Mouse (Mus musculus) forebrain, postnatal 0 days (tissue): ENCODE measurements around the gene Map3k1. TPM values are rescaled to one million over a fixed set of nuclear protein-coding genes. Genes with fewer than 3 reads are reported as not detected.
A peak's percentile ranks its signal among the peaks of the same experiment; 100 is the strongest.

Experiments used
- ATAC-seq: fragments of 200-750 bp; cut with Nextera tagmentation; 2 replicates; pipeline ENCODE4 v1.8.0; 2017; ENCODE audit warnings: mild to moderate bottlenecking, moderate library complexity
- DNase-seq: peaks from one replicate; pipeline ENCODE4 v3.0.0-alpha.2; 2015
- H3K27ac ChIP-seq: fragments of 300-500 bp; sonication (generic); 2 replicates; pipeline ENCODE4 v1.5.1; 2014; ENCODE audit warnings: low read depth, mild to moderate bottlenecking, antibody characterized with exemption, low read length, moderate library complexity, mixed read lengths
- H3K27me3 ChIP-seq: fragments of 300-500 bp; sonication (generic); 2 replicates; pipeline ENCODE4 v1.6.1; 2014; ENCODE audit warnings: mild to moderate bottlenecking, low read length, mixed read lengths; ENCODE audit not compliant: insufficient read depth
- H3K36me3 ChIP-seq: fragments of 300-500 bp; sonication (generic); 2 replicates; pipeline ENCODE4 v1.6.1; 2014; ENCODE audit warnings: mild to moderate bottlenecking, moderate library complexity; ENCODE audit not compliant: insufficient read depth
- H3K4me1 ChIP-seq: fragments of 300-500 bp; sonication (generic); 2 replicates; pipeline ENCODE4 v1.6.1; 2014; ENCODE audit warnings: antibody characterized with exemption; ENCODE audit not compliant: insufficient read depth
- H3K4me2 ChIP-seq: fragments of 300-500 bp; sonication (generic); 2 replicates; pipeline ENCODE4 v1.6.1; 2014; ENCODE audit warnings: low read depth, mild to moderate bottlenecking, moderate library complexity
- H3K4me3 ChIP-seq: fragments of 300-500 bp; sonication (generic); 2 replicates; pipeline ENCODE4 v1.5.1; 2014; ENCODE audit warnings: low read depth, low read length, mixed read lengths
- H3K9ac ChIP-seq: fragments of 300-500 bp; sonication (generic); 2 replicates; pipeline ENCODE4 v1.6.1; 2014; ENCODE audit warnings: mild to moderate bottlenecking
- H3K9me3 ChIP-seq: fragments of 300-500 bp; sonication (generic); 2 replicates; pipeline ENCODE4 v1.6.1; 2016; ENCODE audit warnings: low read length
- CTCF ChIP-seq: sonication (generic); IDR thresholded peaks from 2 replicates; pipeline ENCODE4 v1.5.1; 2016; ENCODE audit warnings: antibody characterized with exemption, control low read depth, low read depth
- WGBS: fragments of 180-500 bp; shearing (Covaris S2); extraction: QIAGEN DNeasy Blood & Tissue Kit; methylation state at CpG from one replicate; pipeline ENCODE4 v1.1.7; 2014; 5-methylcytosine and 5-hydroxymethylcytosine counted together
- polyA plus RNA-seq: library from polyadenylated mRNA; unstranded; fragments of >200 nt; fragmentation: Nextera tagmentation; extraction: Ambion mirVana; gene quantifications from 2 replicates; pipeline ENCODE4 v1.2.1, GENCODE M21; 2015
- total RNA-seq: library from RNA; depleted of rRNA; stranded (reverse); fragments of >200 nt; gene quantifications from 2 replicates; pipeline ENCODE4 v1.2.3, GENCODE M21; 2014

Gene Map3k1
- total and polyA plus RNA-seq, 2 experiments from 2014 or later = 7.0 to 18.9 TPM

DNA sequence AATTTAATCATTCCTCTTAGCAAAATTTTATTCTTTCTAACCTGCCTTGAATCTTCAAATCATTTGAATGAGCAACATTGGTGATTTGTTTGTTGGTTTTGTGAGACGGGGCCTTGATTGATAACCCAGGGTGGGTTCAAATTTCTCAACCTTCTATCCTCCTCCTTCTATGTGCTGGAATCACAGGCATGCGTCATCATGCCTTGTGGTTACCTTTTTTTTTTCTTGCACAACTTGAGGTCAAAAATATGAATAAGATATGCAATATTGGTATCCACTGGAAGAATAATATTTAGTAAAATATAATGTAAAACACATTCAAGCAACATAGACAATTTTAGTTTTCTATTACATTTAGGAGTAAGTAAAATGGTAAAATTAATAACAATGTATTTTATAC is 3.9 kb upstream of the Map3k1 start:
- Histone ChIP-seq H3K4me3 (no peak overlapping the region), H3K9ac (no peak overlapping the region), H3K27ac (no peak overlapping the region), H3K36me3 (no peaks in the 10 kb centered on the region), H3K4me1 (no peaks in the 10 kb centered on the region), H3K9me3 (no peaks in the 10 kb centered on the region), H3K27me3 (0 out of 2 replicates have a peak, but pooled peaks cover 5% of the 10 kb centered on the region), H3K4me2 (no peak overlapping the region)
- no peak for TF ChIP-seq CTCF
- DNase-seq = no peak
- no peak for ATAC-seq
- WGBS = 96% methylated on average over 2 of the region's 2 CpGs

DNA sequence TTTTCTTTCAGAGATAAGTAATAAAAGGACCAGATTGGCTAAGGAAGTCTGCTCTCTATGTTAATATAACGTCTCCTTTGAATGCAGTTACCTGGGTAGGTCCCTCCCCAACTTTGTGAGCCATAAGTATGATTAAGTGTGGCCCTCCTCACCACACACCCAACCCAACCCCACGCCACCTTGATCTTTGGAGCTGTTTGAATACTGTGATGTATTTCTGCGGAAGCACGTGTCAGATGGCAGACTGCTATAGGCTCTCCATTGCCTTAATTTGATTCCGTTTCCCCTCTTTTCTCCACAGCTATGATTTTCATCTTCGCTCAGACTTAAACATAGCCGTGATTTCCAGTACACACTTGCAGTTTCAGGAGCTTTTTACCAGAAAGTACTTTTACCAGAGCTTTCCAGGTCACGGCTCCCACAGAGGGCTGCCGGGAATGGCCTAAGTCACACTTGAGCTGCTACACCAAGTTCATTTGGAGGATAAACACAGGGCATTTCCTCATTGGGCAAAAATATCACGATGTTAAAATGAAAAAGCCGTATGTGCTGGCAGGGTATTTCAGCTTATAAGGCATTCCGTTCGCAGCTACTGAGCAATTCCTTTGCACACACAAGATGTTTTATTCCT is 2.3 kb upstream of the Map3k1 start:
- WGBS = 87% methylated on average over 13 of the region's 13 CpGs

DNA sequence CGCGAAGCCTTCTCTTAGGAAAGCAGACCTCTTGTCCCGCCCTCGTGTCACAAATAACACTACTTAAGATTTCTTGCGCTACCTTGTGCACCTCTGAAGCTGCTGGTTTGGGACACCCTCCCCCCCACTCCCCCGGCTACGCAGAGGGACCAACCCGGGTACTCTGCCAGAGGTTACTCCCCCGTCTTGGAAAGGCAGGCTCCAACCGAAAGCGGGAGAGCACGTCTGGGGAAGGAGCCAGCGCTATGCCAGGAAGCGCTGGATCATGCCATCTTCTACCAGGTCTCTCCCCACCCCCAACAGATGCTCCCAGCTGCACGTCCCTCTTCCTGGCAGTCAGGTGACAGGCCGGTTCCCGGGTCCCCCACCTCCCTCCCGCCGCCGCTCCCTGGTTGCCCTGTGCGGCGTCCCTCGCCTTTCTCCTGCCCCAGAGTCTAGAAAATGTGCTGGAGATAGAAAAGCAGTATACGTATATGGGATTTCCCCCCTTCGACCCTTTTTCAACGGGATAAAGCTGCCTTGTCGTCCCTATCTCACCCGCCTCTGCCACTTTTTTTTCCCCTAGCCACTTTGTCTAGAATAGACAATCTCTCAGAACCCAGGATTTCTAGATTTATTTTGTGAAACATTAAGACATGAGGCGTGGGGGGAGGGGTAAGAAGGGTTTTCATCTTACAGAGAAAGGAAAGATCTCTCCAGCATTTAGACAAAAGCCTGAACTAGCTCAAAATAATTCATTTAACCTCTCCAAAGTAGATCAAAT is 854 bp upstream of the Map3k1 start:
- peak; percentile 64 for DNase-seq
- Histone ChIP-seq H3K4me2 (peak overlapping the region; percentile 84), H3K27me3 (0 out of 2 replicates have a peak, but pooled peaks cover 5% of the 10 kb centered on the region), H3K27ac (peak overlapping the region; percentile 93), H3K4me3 (peak overlapping the region; percentile 88), H3K9me3 (no peaks in the 10 kb centered on the region), H3K9ac (peak overlapping the region; percentile 71), H3K4me1 (no peaks in the 10 kb centered on the region), H3K36me3 (no peaks in the 10 kb centered on the region)
- 3% methylated on average over 29 of the region's 29 CpGs for WGBS
- ATAC-seq = peak; percentile 61
- no peak for TF ChIP-seq CTCF

More for the DNA sequence above, 2.3 kb upstream of the Map3k1 start:
- no peak overlapping the region for H3K27ac ChIP-seq
- DNase-seq (no peak), ATAC-seq (no peak)
- H3K4me3 ChIP-seq = no peak overlapping the region
- H3K4me2 ChIP-seq = no peak overlapping the region
- 0 out of 2 replicates have a peak, but pooled peaks cover 5% of the 10 kb centered on the region for H3K27me3 ChIP-seq
- H3K4me1 ChIP-seq = no peaks in the 10 kb centered on the region
- H3K9ac ChIP-seq = no peak overlapping the region
- no peaks in the 10 kb centered on the region for H3K36me3 ChIP-seq
- no peaks in the 10 kb centered on the region for H3K9me3 ChIP-seq
- TF ChIP-seq CTCF = no peak

DNA sequence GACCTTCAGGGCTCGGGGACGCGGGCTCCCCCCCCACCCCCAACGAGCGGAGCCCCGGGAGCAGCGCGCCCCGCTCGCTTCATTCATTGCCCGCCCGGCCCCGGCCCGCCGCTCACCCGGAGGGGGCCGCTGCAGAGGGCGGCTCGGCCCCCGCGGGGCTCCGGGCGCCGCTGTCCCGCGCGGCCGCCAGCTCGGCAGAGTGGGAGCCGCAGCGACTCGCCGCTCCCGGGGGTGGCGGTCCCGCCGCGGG is 481 bp downstream of the Map3k1 start:
- Histone ChIP-seq H3K27me3 (0 out of 2 replicates have a peak, but pooled peaks cover 5% of the 10 kb centered on the region), H3K4me1 (no peaks in the 10 kb centered on the region), H3K27ac (peak overlapping the region; percentile 93), H3K9me3 (no peaks in the 10 kb centered on the region), H3K9ac (peak overlapping the region; percentile 71), H3K4me2 (peak overlapping the region; percentile 84), H3K36me3 (no peaks in the 10 kb centered on the region), H3K4me3 (peak overlapping the region; percentile 88)
- DNase-seq (no peak), ATAC-seq (peak; percentile 58)
- 0% methylated on average over 23 of the region's 38 CpGs for WGBS
- no peak for TF ChIP-seq CTCF

DNA sequence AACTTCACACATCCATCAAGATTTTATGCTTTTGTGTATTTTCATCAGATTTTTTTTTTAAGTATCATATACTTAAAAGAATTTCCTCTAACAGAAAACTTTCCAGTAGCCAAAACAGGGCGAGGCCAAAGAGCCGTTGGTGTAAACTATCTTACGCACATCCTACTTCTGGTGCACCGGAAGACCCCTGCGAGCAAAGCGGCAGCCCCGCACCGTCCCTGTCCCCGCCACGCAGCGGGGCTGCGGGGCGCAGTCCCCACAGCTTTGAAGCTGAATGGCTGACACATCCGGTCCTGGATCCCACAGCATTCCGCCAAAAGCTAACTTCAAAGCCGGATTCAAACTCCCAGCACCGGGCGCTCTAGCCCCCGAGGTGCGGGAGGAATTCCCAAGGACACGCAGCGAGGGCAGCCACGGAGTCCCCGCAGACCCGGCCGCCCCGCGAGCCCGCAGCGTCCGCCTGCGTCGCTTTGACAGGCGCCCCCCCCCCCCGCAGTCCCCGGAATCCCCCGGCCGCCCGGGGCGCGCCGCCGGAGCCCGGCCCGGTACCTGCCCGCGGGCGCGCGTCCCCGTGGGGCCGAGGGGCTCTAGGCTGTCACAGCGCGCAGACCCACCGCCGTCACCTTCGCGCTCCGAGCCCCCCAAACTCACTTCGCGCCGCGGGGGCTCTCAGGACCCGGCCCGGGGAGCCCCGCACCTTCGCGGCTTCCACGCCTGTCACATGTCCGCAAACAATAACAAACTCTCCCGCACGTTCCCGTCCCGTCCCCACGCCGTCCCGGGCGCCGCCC is 1.0 kb downstream of the Map3k1 start:
- H3K9ac ChIP-seq = peak overlapping the region; percentile 71
- ATAC-seq (no peak; the same call in 1 of the 2 replicates), DNase-seq (peak; percentile 35)
- 0 out of 2 replicates have a peak, but pooled peaks cover 5% of the 10 kb centered on the region for H3K27me3 ChIP-seq
- peak overlapping the region; percentile 84 for H3K4me2 ChIP-seq
- no peak for TF ChIP-seq CTCF
- no peaks in the 10 kb centered on the region for H3K36me3 ChIP-seq
- no peaks in the 10 kb centered on the region for H3K9me3 ChIP-seq
- H3K4me3 ChIP-seq = peak overlapping the region; percentile 88
- WGBS = 2% methylated on average over 66 of the region's 79 CpGs
- H3K27ac ChIP-seq = peak overlapping the region; percentile 93
- no peaks in the 10 kb centered on the region for H3K4me1 ChIP-seq

DNA sequence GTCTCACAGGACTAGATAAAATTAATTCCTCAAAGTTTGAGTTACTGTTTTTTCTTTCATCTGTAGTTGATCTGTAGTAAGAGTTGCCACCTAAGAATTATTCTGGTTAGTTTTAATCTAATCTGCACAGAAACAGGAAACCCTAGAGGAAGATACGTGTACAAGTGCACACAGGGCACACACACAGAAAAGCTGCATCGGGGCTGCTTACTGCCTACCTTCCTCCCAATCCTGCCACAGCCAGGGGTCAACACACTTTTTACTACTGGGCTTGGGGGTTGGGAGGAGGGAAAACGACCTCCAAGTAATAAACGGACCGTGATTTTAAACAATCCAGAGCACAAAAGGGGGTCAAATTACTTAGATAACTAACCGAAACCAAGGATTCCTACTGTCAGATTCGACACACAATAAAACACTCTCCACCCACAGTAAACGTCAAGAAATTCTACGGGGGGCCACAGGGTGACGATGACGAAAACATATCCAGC is 1.6 kb downstream of the Map3k1 start:
- TF ChIP-seq CTCF = no peak
- WGBS = 1% methylated on average over 11 of the region's 11 CpGs
- DNase-seq = no peak
- Histone ChIP-seq H3K27ac (0 out of 2 replicates have a peak overlapping the region, but pooled peaks have one; percentile 29), H3K4me1 (no peaks in the 10 kb centered on the region), H3K9me3 (no peaks in the 10 kb centered on the region), H3K9ac (peak overlapping the region; percentile 71; the same call in 1 of the 2 replicates), H3K4me2 (peak overlapping the region; percentile 84), H3K36me3 (no peaks in the 10 kb centered on the region), H3K4me3 (peak overlapping the region; percentile 88), H3K27me3 (0 out of 2 replicates have a peak, but pooled peaks cover 5% of the 10 kb centered on the region)
- no peak for ATAC-seq
